Mouse (Mus musculus) forebrain, postnatal 0 days (tissue): Measurements from ENCODE around the gene Alg9. TPM values are rescaled to one million over a fixed set of nuclear protein-coding genes. Genes with fewer than 3 reads are reported as not detected.

Experiments used
- ATAC-seq: fragments of 200-750 bp; cut with Nextera tagmentation; 2 replicates; pipeline ENCODE4 v1.8.0; 2017; ENCODE audit warnings: mild to moderate bottlenecking, moderate library complexity
- DNase-seq: peaks from one replicate; pipeline ENCODE4 v3.0.0-alpha.2; 2015
- H3K27ac ChIP-seq: fragments of 300-500 bp; sonication (generic); 2 replicates; pipeline ENCODE4 v1.5.1; 2014; ENCODE audit warnings: low read depth, mild to moderate bottlenecking, antibody characterized with exemption, low read length, moderate library complexity, mixed read lengths
- H3K27me3 ChIP-seq: fragments of 300-500 bp; sonication (generic); 2 replicates; pipeline ENCODE4 v1.6.1; 2014; ENCODE audit warnings: mild to moderate bottlenecking, low read length, mixed read lengths; ENCODE audit not compliant: insufficient read depth
- H3K36me3 ChIP-seq: fragments of 300-500 bp; sonication (generic); 2 replicates; pipeline ENCODE4 v1.6.1; 2014; ENCODE audit warnings: mild to moderate bottlenecking, moderate library complexity; ENCODE audit not compliant: insufficient read depth
- H3K4me1 ChIP-seq: fragments of 300-500 bp; sonication (generic); 2 replicates; pipeline ENCODE4 v1.6.1; 2014; ENCODE audit warnings: antibody characterized with exemption; ENCODE audit not compliant: insufficient read depth
- H3K4me2 ChIP-seq: fragments of 300-500 bp; sonication (generic); 2 replicates; pipeline ENCODE4 v1.6.1; 2014; ENCODE audit warnings: low read depth, mild to moderate bottlenecking, moderate library complexity
- H3K4me3 ChIP-seq: fragments of 300-500 bp; sonication (generic); 2 replicates; pipeline ENCODE4 v1.5.1; 2014; ENCODE audit warnings: low read depth, low read length, mixed read lengths
- H3K9ac ChIP-seq: fragments of 300-500 bp; sonication (generic); 2 replicates; pipeline ENCODE4 v1.6.1; 2014; ENCODE audit warnings: mild to moderate bottlenecking
- H3K9me3 ChIP-seq: fragments of 300-500 bp; sonication (generic); 2 replicates; pipeline ENCODE4 v1.6.1; 2016; ENCODE audit warnings: low read length
- CTCF ChIP-seq: sonication (generic); IDR thresholded peaks from 2 replicates; pipeline ENCODE4 v1.5.1; 2016; ENCODE audit warnings: antibody characterized with exemption, control low read depth, low read depth
- WGBS: fragments of 180-500 bp; shearing (Covaris S2); extraction: QIAGEN DNeasy Blood & Tissue Kit; methylation state at CpG from one replicate; pipeline ENCODE4 v1.1.7; 2014; 5-methylcytosine and 5-hydroxymethylcytosine counted together
- polyA plus RNA-seq: library from polyadenylated mRNA; unstranded; fragments of >200 nt; fragmentation: Nextera tagmentation; extraction: Ambion mirVana; gene quantifications from 2 replicates; pipeline ENCODE4 v1.2.1, GENCODE M21; 2015
- total RNA-seq: library from RNA; depleted of rRNA; stranded (reverse); fragments of >200 nt; gene quantifications from 2 replicates; pipeline ENCODE4 v1.2.3, GENCODE M21; 2014

Gene Alg9
- total and polyA plus RNA-seq, 2 experiments from 2014 or later = 53.7 to 74.2 TPM

DNA sequence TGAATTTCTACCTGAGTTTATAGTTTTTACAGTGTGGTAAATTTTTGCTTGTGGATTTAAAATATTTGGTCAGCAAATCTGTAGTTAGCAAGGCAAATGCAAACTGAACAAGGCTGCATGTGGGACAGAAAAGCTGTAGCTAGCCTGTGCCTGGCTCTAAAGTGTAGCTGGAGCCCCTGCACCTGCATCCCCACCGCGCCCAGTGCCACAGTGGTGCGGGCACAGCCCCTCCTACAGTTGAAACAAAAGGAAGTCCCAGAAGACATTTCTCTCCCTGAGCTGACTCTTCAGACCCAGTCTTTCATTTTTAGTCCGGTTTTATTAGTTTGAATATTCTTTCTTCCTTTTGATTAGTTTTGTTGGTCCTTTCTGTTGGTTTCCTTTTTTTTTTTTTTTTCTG is 40.8 kb downstream of the Alg9 start:
- Histone ChIP-seq H3K9me3 (no peaks in the 10 kb centered on the region), H3K27me3 (no peaks in the 10 kb centered on the region), H3K4me2 (no peak overlapping the region), H3K4me3 (no peak overlapping the region), H3K27ac (no peak overlapping the region), H3K9ac (no peak overlapping the region), H3K4me1 (no peaks in the 10 kb centered on the region), H3K36me3 (peaks cover 44% of the 10 kb centered on the region)
- DNase-seq (no peak), ATAC-seq (no peak)
- 98% methylated on average over 4 of the region's 4 CpGs for WGBS
- no peak for TF ChIP-seq CTCF

DNA sequence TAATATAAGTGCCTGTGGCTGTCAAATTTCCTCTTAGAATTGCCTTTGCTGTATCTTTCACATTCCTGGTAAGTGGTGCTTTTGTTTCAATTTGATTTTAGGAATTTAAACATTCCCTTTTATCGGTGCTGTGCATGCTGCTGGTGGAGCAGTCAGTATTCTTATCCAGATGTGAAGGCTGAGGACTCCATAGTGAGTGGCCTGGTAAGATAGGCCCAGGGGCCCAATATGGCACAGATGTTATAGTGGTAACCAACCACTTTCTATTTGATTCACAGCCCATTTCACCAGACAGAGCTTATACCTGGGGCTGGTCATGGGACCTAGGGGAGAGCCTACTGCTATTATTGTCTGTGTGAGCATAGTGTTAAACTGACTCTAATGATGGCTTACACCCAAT is 41.7 kb downstream of the Alg9 start:
- DNase-seq (no peak), ATAC-seq (no peak)
- WGBS = 98% methylated on average over 1 of the region's 1 CpGs
- H3K27ac ChIP-seq = no peak overlapping the region
- no peaks in the 10 kb centered on the region for H3K27me3 ChIP-seq
- H3K4me2 ChIP-seq = no peak overlapping the region
- H3K4me1 ChIP-seq = no peaks in the 10 kb centered on the region
- no peak for TF ChIP-seq CTCF
- H3K9ac ChIP-seq = no peak overlapping the region
- no peaks in the 10 kb centered on the region for H3K9me3 ChIP-seq
- H3K4me3 ChIP-seq = no peak overlapping the region
- H3K36me3 ChIP-seq = peaks cover 40% of the 10 kb centered on the region

DNA sequence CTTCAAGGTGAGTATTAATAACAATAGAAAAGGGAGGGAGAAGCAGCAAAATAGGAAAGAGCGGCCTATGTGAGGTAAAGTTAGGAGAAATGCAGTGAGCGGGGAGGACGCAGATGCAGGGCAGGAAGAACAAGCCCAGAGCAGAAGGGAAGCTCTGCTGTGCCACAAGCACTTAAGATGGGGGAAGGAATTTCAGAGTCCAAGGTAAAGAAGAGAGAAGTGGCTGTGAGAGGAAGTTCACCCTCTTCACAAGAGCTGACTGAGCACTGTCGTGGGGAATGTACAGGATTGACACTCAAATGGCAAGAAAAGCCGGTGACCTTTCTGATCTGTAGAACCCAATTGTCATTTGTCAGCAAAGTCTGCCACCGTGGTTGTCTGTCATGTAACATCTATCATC is 43.2 kb downstream of the Alg9 start:
- Histone ChIP-seq H3K27ac (no peak overlapping the region), H3K4me2 (no peak overlapping the region), H3K9ac (no peak overlapping the region), H3K4me1 (no peaks in the 10 kb centered on the region), H3K9me3 (no peaks in the 10 kb centered on the region), H3K27me3 (no peaks in the 10 kb centered on the region), H3K4me3 (no peak overlapping the region), H3K36me3 (peaks cover 40% of the 10 kb centered on the region)
- DNase-seq = no peak
- TF ChIP-seq CTCF = no peak
- no peak for ATAC-seq
- 95% methylated on average over 6 of the region's 6 CpGs for WGBS

DNA sequence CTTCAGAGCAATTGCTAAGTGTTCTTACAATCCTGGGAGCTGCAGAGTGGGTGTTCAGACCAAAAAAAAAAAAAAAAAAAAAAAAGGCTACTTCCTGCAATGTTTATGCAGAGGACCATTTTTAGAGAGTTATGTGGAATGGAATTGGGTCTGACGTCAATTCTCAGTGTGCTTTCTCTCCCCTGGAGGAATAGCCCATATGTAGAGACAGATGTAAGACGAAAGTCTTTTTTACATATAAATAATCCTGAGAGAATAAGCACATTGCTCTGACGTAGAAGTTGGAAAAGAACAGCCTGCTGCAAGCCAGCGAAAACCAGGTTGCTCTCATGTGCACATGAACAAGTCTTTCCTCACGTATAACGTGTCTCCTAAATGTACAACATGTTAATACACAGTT is 44.9 kb downstream of the Alg9 start:
- DNase-seq (peak; percentile 9), ATAC-seq (no peak)
- Histone ChIP-seq H3K36me3 (peaks cover 42% of the 10 kb centered on the region), H3K9ac (no peak overlapping the region), H3K4me1 (no peaks in the 10 kb centered on the region), H3K27ac (no peak overlapping the region), H3K4me3 (no peak overlapping the region), H3K4me2 (no peak overlapping the region), H3K27me3 (no peaks in the 10 kb centered on the region), H3K9me3 (no peaks in the 10 kb centered on the region)
- no peak for TF ChIP-seq CTCF
- 77% methylated on average over 6 of the region's 6 CpGs for WGBS

DNA sequence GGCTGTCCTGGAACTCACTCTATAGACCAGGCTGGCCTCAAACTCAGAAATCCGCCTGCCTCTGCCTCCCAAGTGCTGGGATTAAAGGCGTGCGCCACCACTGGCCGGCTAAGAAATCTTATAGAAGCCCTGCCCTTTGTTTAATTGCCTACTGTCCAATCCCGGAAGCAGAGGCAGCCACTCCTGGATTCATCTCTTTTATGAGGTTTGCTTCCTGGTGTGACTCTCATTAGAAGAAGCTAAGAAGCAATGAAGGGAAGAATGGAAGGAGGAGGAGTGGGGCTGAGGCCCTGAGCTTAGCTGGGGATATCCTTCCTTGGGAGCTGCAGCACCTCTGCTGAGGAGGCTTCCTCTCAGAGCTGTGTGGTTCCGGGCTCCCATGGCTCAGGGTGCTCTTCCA is 46.8 kb downstream of the Alg9 start:
- H3K4me1 ChIP-seq = no peaks in the 10 kb centered on the region
- H3K4me3 ChIP-seq = no peak overlapping the region
- no peaks in the 10 kb centered on the region for H3K9me3 ChIP-seq
- H3K27ac ChIP-seq = no peak overlapping the region
- no peak overlapping the region for H3K9ac ChIP-seq
- no peak overlapping the region for H3K4me2 ChIP-seq
- TF ChIP-seq CTCF = no peak
- peaks cover 39% of the 10 kb centered on the region for H3K36me3 ChIP-seq
- DNase-seq (no peak), ATAC-seq (no peak)
- WGBS = 83% methylated on average over 6 of the region's 6 CpGs
- H3K27me3 ChIP-seq = no peaks in the 10 kb centered on the region

DNA sequence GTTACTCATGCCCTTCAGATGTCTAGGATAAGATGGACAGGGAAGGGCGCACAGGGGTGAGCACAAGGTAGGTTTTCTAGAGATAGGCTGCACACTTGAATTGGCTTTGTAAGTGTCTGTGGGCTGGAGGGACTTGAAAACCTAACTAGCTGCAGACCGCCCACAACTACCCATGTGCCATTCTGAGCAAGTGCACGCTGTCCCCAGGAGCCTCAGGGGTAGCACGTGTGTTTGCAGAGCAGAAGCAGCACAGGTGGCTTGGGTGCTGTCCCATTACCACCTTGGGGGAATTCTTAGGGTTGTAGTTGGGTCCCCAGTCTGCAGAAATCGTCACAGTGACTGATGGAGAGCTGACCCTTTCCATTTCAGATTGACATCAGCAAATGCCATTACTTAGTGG is 47.4 kb downstream of the Alg9 start:
- Histone ChIP-seq H3K27me3 (no peaks in the 10 kb centered on the region), H3K4me3 (no peak overlapping the region), H3K36me3 (peaks cover 34% of the 10 kb centered on the region), H3K4me2 (no peak overlapping the region), H3K27ac (no peak overlapping the region), H3K9me3 (no peaks in the 10 kb centered on the region), H3K4me1 (no peaks in the 10 kb centered on the region), H3K9ac (no peak overlapping the region)
- ATAC-seq (no peak), DNase-seq (no peak)
- WGBS = 96% methylated on average over 5 of the region's 5 CpGs
- TF ChIP-seq CTCF = no peak

DNA sequence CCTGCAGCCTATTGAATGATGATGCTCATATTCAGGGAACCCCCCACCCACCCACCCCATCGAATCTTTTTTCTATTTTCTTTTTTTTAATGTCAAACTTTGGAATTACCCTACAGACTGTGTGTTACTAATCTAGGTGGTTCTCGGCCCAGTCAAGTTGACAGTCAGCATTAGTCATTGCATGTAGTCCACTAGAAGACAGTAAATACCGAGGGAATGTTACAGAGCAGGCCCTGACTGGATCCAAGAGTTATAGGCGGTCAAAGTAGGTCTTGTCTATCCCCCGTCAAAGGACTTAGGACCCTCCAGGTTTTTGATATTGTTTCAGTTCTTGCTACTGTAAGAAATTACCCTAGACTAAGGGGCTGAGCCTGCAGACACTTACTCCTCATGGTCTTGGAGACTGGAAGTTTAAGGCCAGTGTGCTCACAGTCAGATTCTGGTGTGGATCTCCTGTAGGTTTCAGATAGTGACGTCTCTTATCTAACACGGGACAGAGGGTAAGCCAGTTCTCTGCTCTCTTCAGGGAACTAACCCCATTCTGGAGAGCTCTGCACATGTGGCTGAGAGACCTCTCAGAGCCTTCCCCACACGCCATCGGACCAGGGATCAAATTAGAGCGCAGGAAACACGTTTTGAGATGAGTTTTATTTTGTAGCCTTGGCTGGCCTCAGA is 49.1 kb downstream of the Alg9 start:
- no peak overlapping the region for H3K27ac ChIP-seq
- 90% methylated on average over 11 of the region's 11 CpGs for WGBS
- no peak for DNase-seq

More for the DNA sequence above, 49.1 kb downstream of the Alg9 start:
- no peak for TF ChIP-seq CTCF
- no peak overlapping the region for H3K4me2 ChIP-seq
- no peak overlapping the region for H3K4me3 ChIP-seq
- H3K36me3 ChIP-seq = peaks cover 26% of the 10 kb centered on the region
- H3K4me1 ChIP-seq = no peaks in the 10 kb centered on the region
- ATAC-seq = no peak
- H3K9me3 ChIP-seq = no peaks in the 10 kb centered on the region
- no peaks in the 10 kb centered on the region for H3K27me3 ChIP-seq
- H3K9ac ChIP-seq = no peak overlapping the region
